Mouse (Mus musculus): ENCODE data around the gene Pfdn6.
A peak's percentile ranks its signal among the peaks of the same experiment; 100 is the strongest.
"Not testable (repeated sequence)": the region's sequence is repeated elsewhere in the genome, so short reads cannot be mapped to it uniquely, and the experiment has no call there.

Gene Pfdn6

GRCm38 (mm10) chr17:33954646-33955554 lies 14.8 kb upstream of the Pfdn6 start:
- DNase-seq, result no peak

DNA sequence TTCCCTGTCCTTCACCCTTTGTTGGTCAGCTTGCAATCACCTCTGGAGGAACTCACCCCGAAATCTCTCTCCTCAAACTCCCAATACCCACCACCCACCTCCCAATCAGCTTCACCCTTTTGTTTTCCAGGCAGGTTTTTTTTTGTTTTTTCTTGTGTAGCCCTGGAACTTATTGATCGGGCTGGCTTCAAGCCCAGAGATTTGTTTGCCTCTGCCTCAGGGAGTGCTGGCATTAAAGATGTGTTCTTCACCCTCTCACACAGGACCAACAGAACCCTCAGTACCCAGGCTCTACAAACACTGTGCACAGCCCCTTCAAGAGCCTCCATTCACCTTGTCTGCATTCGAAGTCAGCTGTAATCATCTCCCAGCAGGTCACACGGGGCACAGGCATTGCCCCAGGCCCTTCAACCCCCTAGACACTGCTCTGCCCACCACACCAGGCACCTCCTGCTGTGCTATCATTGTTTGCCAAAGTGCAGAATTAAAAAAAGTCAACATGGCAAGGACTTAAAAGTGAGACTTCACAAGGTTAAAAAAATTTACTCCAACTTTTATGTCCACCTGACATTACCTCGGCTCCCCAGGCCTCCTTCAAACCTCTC lies 13.9 kb upstream of the Pfdn6 start:
- no peak for DNase-seq

GRCm38 (mm10) chr17:33953310-33953709 lies 13.2 kb upstream of the Pfdn6 start:
- no peak for DNase-seq

DNA sequence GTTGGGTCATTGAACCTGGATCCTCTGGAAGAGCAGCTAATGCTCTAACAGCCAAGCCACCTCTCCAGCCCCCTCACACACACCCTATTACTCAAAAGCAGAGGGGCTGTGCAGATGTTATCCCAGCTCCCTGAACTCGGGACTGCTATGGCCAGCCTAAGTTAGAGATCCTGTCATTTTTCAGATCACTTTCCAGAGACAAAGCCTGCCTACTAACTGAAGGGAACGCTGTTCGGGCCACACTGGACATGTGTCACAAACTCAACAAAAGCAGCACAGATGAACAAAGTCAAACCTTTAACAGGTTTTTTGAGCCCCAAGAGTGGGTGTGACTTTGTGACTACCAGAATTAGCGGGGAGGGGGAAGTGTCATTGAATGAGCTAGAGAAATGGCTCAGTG lies 12.7 kb upstream of the Pfdn6 start:
- DNase-seq, result no peak

DNA sequence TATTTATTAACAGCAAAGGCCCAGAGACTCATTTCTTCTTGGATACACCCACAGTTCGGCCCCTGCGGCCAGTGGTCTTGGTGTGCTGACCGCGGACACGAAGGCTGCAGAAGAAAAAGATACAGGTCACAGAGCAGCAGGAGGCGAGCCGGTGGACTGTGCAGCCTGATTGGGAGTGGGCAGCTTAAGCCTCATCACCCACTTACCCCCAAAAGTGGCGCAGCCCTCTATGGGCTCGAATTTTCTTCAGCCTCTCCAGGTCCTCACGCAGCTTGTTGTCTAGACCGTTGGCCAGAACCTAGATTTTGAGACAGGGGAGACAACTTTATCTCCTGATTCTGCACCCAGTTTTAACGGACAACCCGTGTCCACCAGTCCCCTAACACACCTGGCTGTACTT lies 11.9 kb upstream of the Pfdn6 start:
- not testable (repeated sequence) for DNase-seq

DNA sequence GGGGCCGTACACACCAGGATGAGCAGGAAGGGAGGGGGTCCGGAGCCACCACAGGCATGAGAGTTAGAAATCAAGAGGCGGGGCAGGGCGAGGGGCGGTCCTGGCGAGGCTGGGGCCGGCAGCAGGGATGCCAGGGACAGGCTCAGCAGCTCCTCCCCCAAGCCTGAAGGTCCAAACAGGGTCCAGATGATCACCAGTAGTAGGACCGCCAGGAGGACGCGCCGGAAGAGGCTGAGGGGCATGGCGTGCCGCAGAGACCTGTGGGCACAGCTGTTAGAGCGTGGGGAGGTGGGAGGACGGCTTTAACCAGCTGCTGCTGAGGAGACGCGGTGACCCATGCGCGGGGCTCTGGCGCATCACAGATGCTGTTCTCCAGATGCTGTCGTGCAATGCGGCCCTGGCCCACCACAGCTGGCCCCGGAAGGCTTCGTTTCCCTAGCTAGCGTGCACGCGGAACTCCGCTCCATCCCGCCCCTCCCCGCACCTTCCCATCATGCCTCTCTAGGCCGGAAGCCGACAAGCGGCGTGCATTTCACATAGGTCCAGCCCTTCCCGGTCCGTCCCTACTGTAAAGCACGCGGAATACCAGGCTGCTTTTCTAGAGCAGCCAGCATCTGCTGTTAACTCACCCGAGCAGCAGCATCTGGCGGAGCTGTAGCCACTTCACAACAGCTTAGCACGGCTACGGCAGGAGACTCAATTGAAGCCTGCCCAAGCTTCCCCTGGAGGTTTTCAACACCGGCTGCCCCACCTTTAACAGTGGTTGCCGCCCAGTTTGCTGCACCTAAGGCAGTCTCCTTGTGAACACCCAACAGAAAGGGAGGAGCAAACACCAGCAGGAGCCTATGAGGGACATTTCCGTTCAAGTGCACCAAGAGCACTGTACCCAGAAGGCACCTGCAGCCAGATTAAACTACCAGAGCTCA lies 11.1 kb upstream of the Pfdn6 start, which contains the start of gene B3galt4:
Gene B3galt4, minus strand, starts transcription at position 468 of the 926 bp plus-strand sequence.
- peak; percentile 73 for DNase-seq

DNA sequence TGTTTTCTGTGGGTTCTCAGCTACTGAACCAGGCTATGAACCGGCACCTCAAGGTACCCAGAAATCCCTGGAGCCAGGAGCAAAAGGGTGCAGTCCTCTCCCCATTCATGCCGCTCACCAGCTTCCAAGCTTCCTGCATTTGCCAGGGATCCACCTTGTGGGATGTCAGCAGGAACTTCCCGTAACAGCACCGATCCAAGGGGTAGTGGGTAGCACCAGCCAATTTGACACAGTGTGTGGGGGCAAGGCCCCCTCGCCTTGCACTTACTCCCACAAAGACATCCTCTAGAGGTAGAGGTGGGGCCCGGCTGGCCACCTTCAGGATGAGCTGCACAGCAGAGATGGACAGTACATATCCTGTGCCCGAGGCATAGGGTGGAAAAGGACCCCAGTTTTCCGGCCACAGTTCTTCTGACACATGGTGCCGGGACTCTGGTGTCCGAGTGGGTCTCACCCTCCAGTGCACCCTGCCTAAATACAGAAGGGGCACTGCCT lies 10.0 kb upstream of the Pfdn6 start:
- DNase-seq, result no peak

DNA sequence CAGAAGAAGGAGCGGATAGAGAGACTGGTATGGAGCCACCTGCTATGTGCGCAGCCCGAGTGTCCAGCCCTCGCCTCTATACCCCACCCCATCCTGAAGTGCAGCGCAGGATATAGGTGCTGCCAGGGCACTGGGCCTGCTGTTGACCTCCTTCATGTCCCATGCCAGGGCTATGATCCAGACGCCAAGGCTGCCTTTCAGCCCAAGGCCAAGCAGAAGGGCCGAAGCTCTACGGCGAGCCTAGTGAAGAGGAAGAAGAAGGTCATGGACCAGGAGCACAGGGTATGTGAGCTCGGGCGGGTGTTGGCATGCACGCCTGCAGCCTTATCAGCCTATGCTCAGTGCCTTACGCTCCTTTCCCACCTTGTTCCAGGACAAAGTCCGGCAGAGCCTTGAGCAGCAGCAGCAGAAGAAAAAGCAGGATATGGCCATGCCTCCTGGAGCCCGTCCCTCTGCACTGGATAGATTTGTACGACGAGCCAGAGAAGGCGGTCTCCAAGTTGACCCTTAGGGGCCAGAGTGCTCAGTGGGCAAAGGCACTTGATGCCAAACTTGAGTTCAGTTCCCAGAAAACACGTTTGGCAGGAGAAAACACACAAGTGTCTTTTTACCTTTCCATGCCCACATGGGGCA lies 8.9 kb upstream of the Pfdn6 start:
- DNase-seq, result peak; percentile 30

- no peak for DNase-seq
Measured at GRCm38 (mm10) chr17:33948090-33948904, 8.2 kb upstream of the Pfdn6 start.

DNA sequence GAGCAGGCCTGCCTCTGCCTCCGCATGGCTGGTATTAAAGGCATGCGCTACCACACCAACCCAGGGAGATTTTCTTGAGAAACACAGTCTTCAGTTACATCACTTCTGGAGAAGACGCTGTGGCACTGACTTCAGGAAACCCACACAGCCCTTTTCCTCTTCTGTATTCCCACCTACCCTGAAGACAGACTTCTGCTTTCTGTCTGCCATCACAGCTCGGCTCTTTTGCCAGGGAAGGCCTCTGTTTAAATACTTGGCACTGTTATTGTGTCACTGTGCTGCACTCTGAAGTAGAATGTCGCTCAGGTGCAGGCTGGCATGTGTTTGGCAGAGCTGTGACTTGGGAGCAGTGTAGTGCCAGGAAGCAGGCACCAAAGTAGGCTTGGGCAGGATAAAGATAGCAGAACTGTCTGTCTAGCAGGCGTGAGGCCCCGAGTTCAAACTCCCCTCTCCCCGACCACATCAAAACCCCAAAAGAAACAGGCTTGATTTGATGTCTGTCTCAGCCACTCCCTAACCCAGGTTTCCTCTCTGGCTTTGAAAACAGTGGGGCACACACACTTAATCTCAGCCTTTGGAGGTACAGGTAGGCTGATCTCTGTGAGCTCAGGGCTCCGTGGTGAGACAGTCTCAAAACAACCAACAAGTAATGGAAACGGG lies 7.4 kb upstream of the Pfdn6 start:
- no peak for DNase-seq

DNA sequence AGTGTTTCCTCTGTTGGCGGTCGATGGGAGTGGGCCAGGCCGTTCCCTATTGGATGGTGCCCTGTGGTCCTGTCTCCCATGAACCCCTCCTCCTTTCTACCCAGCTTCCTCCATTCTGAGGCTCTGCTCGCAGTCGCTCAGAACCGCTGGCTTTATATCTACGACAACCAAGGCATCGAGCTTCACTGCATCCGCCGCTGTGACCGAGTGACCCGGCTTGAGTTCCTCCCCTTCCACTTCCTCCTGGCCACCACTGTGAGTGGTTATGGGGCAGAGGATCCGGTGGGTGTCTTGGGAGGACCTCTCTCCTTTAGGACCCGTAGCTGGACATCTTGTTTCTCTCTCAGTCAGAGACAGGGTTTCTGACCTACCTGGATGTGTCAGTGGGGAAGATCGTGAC lies 3.3 kb upstream of the Pfdn6 start:
- DNase-seq, result no peak

GRCm38 (mm10) chr17:33941381-33941780 lies 1.2 kb upstream of the Pfdn6 start:
- DNase-seq, result no peak

DNA sequence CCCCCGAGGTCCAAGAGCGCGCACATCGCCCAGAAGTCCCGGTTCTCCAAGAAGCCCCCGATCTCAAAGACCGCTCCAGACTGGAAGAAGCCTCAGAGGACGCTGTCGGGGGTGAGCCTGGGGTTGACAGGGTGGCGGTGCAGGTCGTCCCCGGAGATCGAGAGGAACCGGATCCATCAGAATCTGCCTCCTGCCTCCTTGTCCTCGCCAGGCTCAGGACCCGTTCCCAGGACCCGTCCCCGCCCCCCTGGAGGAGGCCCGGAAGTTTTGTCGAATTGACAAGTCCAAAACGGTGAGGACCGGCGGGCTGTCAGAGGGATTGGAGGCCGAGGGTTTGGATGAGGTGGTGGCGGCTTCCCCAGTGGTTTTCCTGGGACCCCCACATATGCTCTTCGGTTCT lies 838 bp upstream of the Pfdn6 start:
- peak; percentile 58 for DNase-seq

DNA sequence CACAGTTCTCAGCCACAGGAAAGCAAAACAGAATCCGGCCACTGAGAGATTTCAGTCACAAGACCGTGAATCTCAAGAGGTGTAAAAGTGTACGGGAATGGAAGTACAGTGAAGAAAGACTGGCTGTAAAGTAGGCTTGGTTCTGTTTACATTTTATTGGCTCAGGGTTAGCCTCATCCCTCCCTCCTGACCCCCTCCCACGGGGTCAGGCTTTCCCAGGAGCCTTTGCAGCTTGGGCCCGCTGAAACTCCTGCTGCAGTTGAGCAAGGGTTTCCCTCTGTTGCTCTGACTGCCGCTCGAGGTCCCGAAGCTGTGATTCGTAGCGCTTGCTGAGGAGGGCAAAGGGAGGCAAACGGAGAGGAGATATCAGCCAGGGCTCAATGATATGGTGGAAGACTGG lies 1.4 kb downstream of the Pfdn6 start:
- no peak for DNase-seq

GRCm38 (mm10) chr17:33936993-33937392 lies 3.1 kb downstream of the Pfdn6 start:
- DNase-seq, result no peak

DNA sequence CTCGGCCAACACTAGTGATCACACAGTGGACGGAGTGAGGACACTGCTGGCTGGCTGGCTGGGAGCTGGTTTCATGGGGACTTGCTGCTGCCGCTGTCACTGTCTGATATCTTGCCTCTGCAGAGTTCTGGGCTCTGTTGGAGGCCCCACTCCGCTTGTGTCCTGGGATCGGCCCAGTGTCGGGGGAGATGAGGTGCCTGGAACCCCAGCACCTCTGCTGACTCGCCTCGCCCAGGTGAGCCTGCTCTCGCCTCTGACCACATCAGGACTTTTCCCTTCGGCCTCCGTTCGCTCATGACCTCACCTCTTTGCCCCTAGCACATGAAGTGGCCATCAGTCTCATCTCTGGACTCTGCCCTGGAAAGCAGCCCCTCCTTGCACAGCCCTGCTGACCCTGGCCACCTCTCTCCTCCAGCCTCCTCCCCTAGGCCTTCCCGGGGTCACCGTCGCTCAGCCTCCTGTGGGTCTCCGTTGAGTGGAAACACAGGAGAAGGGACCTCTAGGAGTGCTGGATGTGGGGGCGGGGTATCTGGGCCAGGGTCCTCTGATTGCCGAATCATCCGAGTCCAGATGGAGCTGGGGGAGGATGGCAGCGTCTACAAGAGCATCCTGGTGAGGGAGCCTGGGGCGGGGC lies 4.6 kb downstream of the Pfdn6 start:
- DNase-seq, result no peak

GRCm38 (mm10) chr17:33932970-33933369 lies 7.2 kb downstream of the Pfdn6 start:
- DNase-seq, result peak; percentile 48

DNA sequence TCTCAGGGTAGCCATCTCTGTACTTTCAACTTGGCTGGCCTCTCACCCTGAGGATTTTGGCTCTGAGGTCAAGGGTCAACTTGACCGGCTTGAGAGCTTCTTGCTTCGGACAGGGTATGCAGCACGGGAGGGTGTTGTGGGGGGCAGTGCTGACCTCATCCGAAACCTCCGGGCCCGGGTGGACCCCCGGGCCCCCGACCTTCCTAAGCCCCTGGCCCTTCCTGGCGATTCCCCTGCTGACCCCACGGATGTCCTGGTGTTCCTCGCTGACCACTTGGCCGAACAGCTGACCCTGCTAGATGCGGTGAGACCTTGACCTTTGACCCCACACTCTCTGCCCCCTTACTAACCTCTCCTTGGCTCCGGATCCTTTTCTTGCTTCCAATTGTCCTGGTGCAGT lies 7.7 kb downstream of the Pfdn6 start:
- peak; percentile 44 for DNase-seq

- no peak for DNase-seq
Measured at GRCm38 (mm10) chr17:33931947-33932346, 8.2 kb downstream of the Pfdn6 start.

DNA sequence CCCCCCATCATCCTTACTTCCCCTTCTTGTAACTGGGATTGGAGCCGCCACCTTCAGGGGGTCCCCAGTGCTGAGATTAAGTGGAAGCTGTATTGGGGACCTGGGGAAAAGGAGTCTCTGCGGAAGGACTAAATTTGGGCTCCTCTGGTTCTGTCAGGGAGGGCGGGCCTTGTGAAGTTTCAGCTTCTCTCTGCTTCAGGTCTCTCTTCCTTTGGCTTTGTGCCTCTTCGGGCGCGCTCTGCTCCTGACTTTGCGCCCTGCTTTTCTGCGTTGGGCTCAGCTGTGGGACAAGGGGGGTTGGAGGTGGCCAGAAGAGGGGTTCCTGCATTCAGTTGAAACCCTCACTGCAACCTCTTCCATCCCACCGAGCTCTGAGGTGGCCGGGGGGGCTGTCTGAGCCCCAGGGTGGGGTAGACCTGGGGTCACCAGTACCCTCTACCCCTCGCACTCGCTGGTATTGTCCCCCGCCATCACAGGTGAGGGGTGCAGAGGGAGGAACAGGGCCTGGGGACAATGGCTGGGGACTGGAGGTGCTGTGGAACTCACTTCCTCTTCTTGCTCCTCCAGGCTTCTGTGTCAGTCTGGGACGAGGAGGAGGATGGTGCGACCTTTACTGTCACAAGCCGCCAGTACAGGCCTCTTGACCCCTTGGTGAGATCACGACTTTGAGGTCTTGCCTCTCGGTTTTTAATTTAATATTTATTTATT lies 8.8 kb downstream of the Pfdn6 start:
- DNase-seq, result peak; percentile 64
